ENCODE assay signal across 9 mouse cellular contexts in the genomic region with DNA sequence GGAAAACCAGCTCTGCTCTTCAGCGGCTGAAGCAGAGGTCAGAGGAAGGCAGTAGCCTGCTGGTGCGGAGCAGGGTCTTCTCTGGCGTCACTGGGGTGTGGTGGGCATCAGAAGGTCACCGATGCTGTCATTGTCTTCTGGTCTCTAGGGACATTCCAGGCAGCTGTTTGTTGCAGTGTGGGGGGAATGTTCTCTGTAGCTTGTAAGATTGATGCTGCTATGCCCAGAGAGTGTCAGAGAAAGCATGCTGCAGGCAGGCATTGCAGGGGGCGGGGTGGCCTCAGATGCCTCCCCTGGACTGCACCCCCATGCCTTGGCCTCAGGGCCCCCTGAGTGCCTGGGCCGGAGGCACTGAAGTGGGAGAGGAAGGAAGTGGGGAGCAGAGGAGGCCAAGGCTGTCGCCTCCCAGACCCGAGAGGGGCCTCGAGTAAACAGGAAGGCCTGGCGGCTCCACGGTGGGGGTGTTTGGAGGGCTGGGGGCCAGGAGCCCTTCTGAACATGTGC. TPM values are rescaled to one million over a fixed set of nuclear protein-coding genes. Genes with fewer than 3 reads are reported as not detected.
DNase-seq lines count a peak whose midpoint lies in the region; ATAC-seq lines count a peak whose summit lies in the region.
"Had no signal": no experiment of that assay in that cellular context is flagged by ENCODE, and none has a peak within 500 bp of the region (broad histone marks: within the 10 kb centered on the region; RNA-seq: fewer than 3 reads in every experiment).

No protein-coding gene starts in this region.

- no peak overlapping the region for H3K4me2 ChIP-seq in lung, embryonic 16.5 days (ENCODE audit: low read depth, low read length)
- no peak overlapping the region for H3K4me2 ChIP-seq in stomach, embryonic 15.5 days

- no peaks in the 10 kb centered on the region for H3K27me3 ChIP-seq in heart, embryonic 10.5 days (ENCODE audit: insufficient read depth, poor library complexity, severe bottlenecking)
- H3K27me3 ChIP-seq in lung, embryonic 16.5 days (ENCODE audit: control insufficient read depth, insufficient read depth, low read depth, low read length), result no peaks in the 10 kb centered on the region
- H3K27me3 ChIP-seq in stomach, embryonic 15.5 days (replicated peaks), result no peaks in the 10 kb centered on the region

- peak; percentile 92 for ATAC-seq in lung, embryonic 16.5 days (ENCODE audit: low read depth)
- ATAC-seq in stomach, embryonic 15.5 days (ENCODE audit: insufficient read depth, low FRiP score, low read depth), result peak; percentile 49

- peak overlapping the region; percentile 8; the same call in 1 of the 2 replicates for H3K9ac ChIP-seq in lung, embryonic 16.5 days (ENCODE audit: low read length)
- no peak overlapping the region for H3K9ac ChIP-seq in stomach, embryonic 15.5 days

- peaks cover 55% of the 10 kb centered on the region for H3K4me1 ChIP-seq in heart, embryonic 10.5 days
- H3K4me1 ChIP-seq in lung, embryonic 16.5 days (replicated peaks; ENCODE audit: control insufficient read depth, insufficient read depth, low read length), result peaks cover 21% of the 10 kb centered on the region
- H3K4me1 ChIP-seq in stomach, embryonic 15.5 days, result peaks cover 12% of the 10 kb centered on the region

- H3K9me3 ChIP-seq in heart, embryonic 10.5 days, result no peaks in the 10 kb centered on the region
- no peaks in the 10 kb centered on the region for H3K9me3 ChIP-seq in lung, embryonic 16.5 days (ENCODE audit: control insufficient read depth, low read length)
- H3K9me3 ChIP-seq in stomach, embryonic 15.5 days, result no peaks in the 10 kb centered on the region

- 16% methylated on average over 11 of the region's 11 CpGs for WGBS in heart, embryonic 10.5 days
- 14% methylated on average over 11 of the region's 11 CpGs for WGBS in lung, embryonic 16.5 days
- WGBS in stomach, embryonic 15.5 days, result 21% methylated on average over 11 of the region's 11 CpGs

- peak overlapping the region; percentile 84 for H3K27ac ChIP-seq in heart, embryonic 10.5 days
- peak overlapping the region; percentile 43 for H3K27ac ChIP-seq in lung, embryonic 16.5 days (ENCODE audit: low read length)
- 0 out of 2 replicates have a peak overlapping the region, but pooled peaks have one; percentile 41 for H3K27ac ChIP-seq in stomach, embryonic 15.5 days

- H3K4me3 ChIP-seq in heart, embryonic 10.5 days, result peak overlapping the region; percentile 24
- no peak overlapping the region for H3K4me3 ChIP-seq in lung, embryonic 16.5 days (ENCODE audit: low read length)
- no peak overlapping the region for H3K4me3 ChIP-seq in stomach, embryonic 15.5 days (replicated peaks)
- H3K4me3 ChIP-seq: myocyte had no signal

- H3K36me3 ChIP-seq in heart, embryonic 10.5 days, result peaks cover 23% of the 10 kb centered on the region
- H3K36me3 ChIP-seq in lung, embryonic 16.5 days (ENCODE audit: control insufficient read depth, insufficient read depth, low read length), result no peaks in the 10 kb centered on the region
- no peaks in the 10 kb centered on the region for H3K36me3 ChIP-seq in stomach, embryonic 15.5 days

- DNase-seq in right cerebral cortex, postnatal 10 days (ENCODE audit: low spot score in 2 of 2), result peak; percentile 58 to 59
- no peak for DNase-seq in right cerebral cortex, adult 18-20 months
- DNase-seq in heart, embryonic 10.5 days (ENCODE audit: low spot score), result no peak
- peak; percentile 81 for DNase-seq in kidney, adult 9 months
- no peak for DNase-seq in cerebellum, adult 9-10 months
- no peak for DNase-seq in urinary bladder, postnatal 25 days (ENCODE audit: low spot score)

RNA-seq across cellular contexts. Expression of a gene that starts 8.6 kb away (rescaled TPM):
- polyA plus RNA-seq in heart, embryonic 10.5 days (2016; fragmentation: Nextera tagmentation; extraction: Ambion mirVana), result 87.1 and 149 TPM in 2 replicates
- polyA plus RNA-seq in lung, embryonic 16.5 days (2015; fragmentation: Nextera tagmentation; extraction: Ambion mirVana), result 108 and 120 TPM in 2 replicates
- polyA plus RNA-seq in stomach, embryonic 15.5 days (2015; fragmentation: Nextera tagmentation; extraction: Ambion mirVana), result 59.6 and 65.3 TPM in 2 replicates

RNA-seq across cellular contexts. Expression of a gene that starts 16.3 kb away (rescaled TPM):
- 179 and 305 TPM in 2 replicates for polyA plus RNA-seq in heart, embryonic 10.5 days (2016; fragmentation: Nextera tagmentation; extraction: Ambion mirVana)
- 67.2 and 76.7 TPM in 2 replicates for polyA plus RNA-seq in lung, embryonic 16.5 days (2015; fragmentation: Nextera tagmentation; extraction: Ambion mirVana)
- polyA plus RNA-seq in stomach, embryonic 15.5 days (2015; fragmentation: Nextera tagmentation; extraction: Ambion mirVana), result 21.8 and 22.1 TPM in 2 replicates

RNA-seq across cellular contexts. Expression of a gene that starts 38.3 kb away (rescaled TPM):
- 25.1 and 28.4 TPM in 2 replicates for polyA plus RNA-seq in heart, embryonic 10.5 days (2016; fragmentation: Nextera tagmentation; extraction: Ambion mirVana)
- polyA plus RNA-seq in lung, embryonic 16.5 days (2015; fragmentation: Nextera tagmentation; extraction: Ambion mirVana), result 25.4 and 26.3 TPM in 2 replicates
- 17.4 and 19.7 TPM in 2 replicates for polyA plus RNA-seq in stomach, embryonic 15.5 days (2015; fragmentation: Nextera tagmentation; extraction: Ambion mirVana)

RNA-seq across cellular contexts. Expression of a gene that starts 50.9 kb away (rescaled TPM):
- polyA plus RNA-seq in heart, embryonic 10.5 days (2016; fragmentation: Nextera tagmentation; extraction: Ambion mirVana), result 39.8 and 49.0 TPM in 2 replicates
- 26.0 and 28.1 TPM in 2 replicates for polyA plus RNA-seq in lung, embryonic 16.5 days (2015; fragmentation: Nextera tagmentation; extraction: Ambion mirVana)
- 18.3 and 20.3 TPM in 2 replicates for polyA plus RNA-seq in stomach, embryonic 15.5 days (2015; fragmentation: Nextera tagmentation; extraction: Ambion mirVana)

Comparison
In these comparisons a context has a peak if more than half of its experiments do, and no peak if none do; other contexts are left out.
1. DNase-seq: peak in right cerebral cortex, postnatal 10 days (2 of 2) and kidney, adult 9 months (single experiment); none in right cerebral cortex, adult 18-20 months (single experiment), heart, embryonic 10.5 days (single experiment), cerebellum, adult 9-10 months (single experiment) and urinary bladder, postnatal 25 days (single experiment).
2. Peak in every context shown above with its lines, with median percentiles within 50 percentile points of each other: H3K27ac ChIP-seq.